Mouse (Mus musculus) lung, embryonic 16.5 days (tissue): ENCODE results near the gene Slain1. TPM values are rescaled to one million over a fixed set of nuclear protein-coding genes. Genes with fewer than 3 reads are reported as not detected.

Experiments
- ATAC-seq: fragments of 200-750 bp; cut with Nextera tagmentation; 2 replicates; pipeline ENCODE4 v1.8.0; 2017; ENCODE audit warnings: low read depth, mild to moderate bottlenecking, moderate library complexity
- H3K27ac ChIP-seq: fragments of 300-500 bp; sonication (generic); 2 replicates; pipeline ENCODE4 v1.5.1; 2014; ENCODE audit warnings: mild to moderate bottlenecking, control low read depth, low read length
- H3K27me3 ChIP-seq: fragments of 300-500 bp; sonication (generic); 2 replicates; pipeline ENCODE4 v1.6.1; 2014; ENCODE audit warnings: low read depth, low read length, mixed read lengths; ENCODE audit not compliant: control insufficient read depth, insufficient read depth
- H3K36me3 ChIP-seq: fragments of 300-500 bp; sonication (generic); 2 replicates; pipeline ENCODE4 v1.6.1; 2014; ENCODE audit warnings: low read length; ENCODE audit not compliant: control insufficient read depth, insufficient read depth
- H3K4me1 ChIP-seq: fragments of 300-500 bp; sonication (generic); replicated peaks from 2 replicates; pipeline ENCODE4 v1.6.1; 2014; ENCODE audit warnings: low read length, mixed read lengths; ENCODE audit not compliant: control insufficient read depth, insufficient read depth
- H3K4me2 ChIP-seq: fragments of 300-500 bp; sonication (generic); 2 replicates; pipeline ENCODE4 v1.6.1; 2014; ENCODE audit warnings: low read depth, low read length, control low read depth
- H3K4me3 ChIP-seq: fragments of 300-500 bp; sonication (generic); 2 replicates; pipeline ENCODE4 v1.5.1; 2014; ENCODE audit warnings: mild to moderate bottlenecking, low read length, control low read depth
- H3K9ac ChIP-seq: fragments of 300-500 bp; sonication (generic); 2 replicates; pipeline ENCODE4 v1.6.1; 2014; ENCODE audit warnings: low read length, control low read depth
- H3K9me3 ChIP-seq: fragments of 300-500 bp; sonication (generic); 2 replicates; pipeline ENCODE4 v1.6.1; 2016; ENCODE audit warnings: low read length; ENCODE audit not compliant: control insufficient read depth
- WGBS: fragments of 180-500 bp; shearing (Covaris S2); extraction: QIAGEN DNeasy Blood & Tissue Kit; methylation state at CpG from one replicate; pipeline ENCODE4 v1.1.7; 2014; 5-methylcytosine and 5-hydroxymethylcytosine counted together
- polyA plus RNA-seq: library from polyadenylated mRNA; unstranded; fragments of >200 nt; fragmentation: Nextera tagmentation; extraction: Ambion mirVana; gene quantifications from 2 replicates; pipeline ENCODE4 v1.2.1, GENCODE M21; 2015

Slain1 gene
- polyA plus RNA-seq, 1 experiment from 2014 or later: 0.58 TPM

GRCm38 (mm10) chr14:103686994-103687393 lies 37.0 kb downstream of the Slain1 start:
- 90% methylated on average over 2 of the region's 2 CpGs for WGBS
- Histone ChIP-seq H3K9me3 (no peaks in the 10 kb centered on the region), H3K27ac (no peak overlapping the region), H3K4me2 (no peak overlapping the region), H3K4me1 (no peaks in the 10 kb centered on the region), H3K27me3 (no peaks in the 10 kb centered on the region), H3K9ac (no peak overlapping the region), H3K36me3 (peaks cover 2% of the 10 kb centered on the region; the same call in 1 of the 2 replicates), H3K4me3 (no peak overlapping the region)
- ATAC-seq: no peak

GRCm38 (mm10) chr14:103694295-103694694 lies 44.3 kb downstream of the Slain1 start:
- no peak overlapping the region for H3K27ac ChIP-seq
- no peak for ATAC-seq
- WGBS: 21% methylated on average over 1 of the region's 1 CpGs

GRCm38 (mm10) chr14:103695620-103696019 lies 45.6 kb downstream of the Slain1 start:
- no peak for ATAC-seq
- no peak overlapping the region for H3K4me3 ChIP-seq
- H3K9me3 ChIP-seq: no peaks in the 10 kb centered on the region
- no peaks in the 10 kb centered on the region for H3K27me3 ChIP-seq
- H3K9ac ChIP-seq: no peak overlapping the region
- 73% methylated on average over 3 of the region's 3 CpGs for WGBS
- H3K4me1 ChIP-seq: no peaks in the 10 kb centered on the region
- no peaks in the 10 kb centered on the region for H3K36me3 ChIP-seq
- H3K27ac ChIP-seq: no peak overlapping the region
- no peak overlapping the region for H3K4me2 ChIP-seq

More at GRCm38 (mm10) chr14:103694295-103694694, 44.3 kb downstream of the Slain1 start:
- H3K9ac ChIP-seq: no peak overlapping the region
- H3K9me3 ChIP-seq: no peaks in the 10 kb centered on the region
- no peaks in the 10 kb centered on the region for H3K4me1 ChIP-seq
- H3K4me2 ChIP-seq: no peak overlapping the region
- no peak overlapping the region for H3K4me3 ChIP-seq
- no peaks in the 10 kb centered on the region for H3K27me3 ChIP-seq
- H3K36me3 ChIP-seq: no peaks in the 10 kb centered on the region

- Histone ChIP-seq H3K9me3 (no peaks in the 10 kb centered on the region), H3K27ac (no peak overlapping the region), H3K36me3 (no peaks in the 10 kb centered on the region), H3K4me2 (no peak overlapping the region), H3K9ac (no peak overlapping the region), H3K4me3 (no peak overlapping the region), H3K4me1 (no peaks in the 10 kb centered on the region), H3K27me3 (no peaks in the 10 kb centered on the region)
- WGBS: 81% methylated on average over 7 of the region's 7 CpGs
- ATAC-seq: no peak
Measured at GRCm38 (mm10) chr14:103697101-103697500, 47.1 kb downstream of the Slain1 start.

DNA sequence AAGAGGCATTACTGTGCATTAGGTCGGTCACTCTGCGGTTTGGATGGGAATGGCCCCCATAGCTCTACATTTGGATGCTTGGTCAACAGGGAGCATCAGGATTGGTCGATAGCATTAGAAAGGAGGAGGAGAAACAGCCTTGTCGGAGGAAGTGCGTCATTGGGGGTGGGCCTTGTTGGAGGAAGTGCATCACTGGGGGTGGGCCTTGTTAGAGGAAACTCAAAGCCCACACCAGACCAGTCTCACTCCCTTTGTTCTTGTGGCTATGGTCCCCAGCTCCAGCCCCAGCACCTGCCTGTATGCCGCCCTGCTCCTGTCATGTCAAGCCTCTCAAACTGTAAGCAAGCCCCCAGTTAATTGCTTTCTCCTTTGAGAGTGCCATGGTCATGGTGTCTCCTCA lies 49.3 kb downstream of the Slain1 start:
- Histone ChIP-seq H3K9me3 (no peaks in the 10 kb centered on the region), H3K4me2 (no peak overlapping the region), H3K27me3 (no peaks in the 10 kb centered on the region), H3K36me3 (no peaks in the 10 kb centered on the region), H3K4me3 (no peak overlapping the region), H3K4me1 (no peaks in the 10 kb centered on the region), H3K27ac (no peak overlapping the region), H3K9ac (no peak overlapping the region)
- 97% methylated on average over 6 of the region's 6 CpGs for WGBS
- no peak for ATAC-seq

GRCm38 (mm10) chr14:103702516-103702915 lies 52.5 kb downstream of the Slain1 start:
- Histone ChIP-seq H3K36me3 (no peaks in the 10 kb centered on the region), H3K4me1 (no peaks in the 10 kb centered on the region), H3K4me2 (no peak overlapping the region), H3K9ac (no peak overlapping the region), H3K9me3 (no peaks in the 10 kb centered on the region), H3K27me3 (no peaks in the 10 kb centered on the region), H3K27ac (no peak overlapping the region), H3K4me3 (no peak overlapping the region)
- WGBS: 88% methylated on average over 18 of the region's 18 CpGs
- ATAC-seq: no peak

DNA sequence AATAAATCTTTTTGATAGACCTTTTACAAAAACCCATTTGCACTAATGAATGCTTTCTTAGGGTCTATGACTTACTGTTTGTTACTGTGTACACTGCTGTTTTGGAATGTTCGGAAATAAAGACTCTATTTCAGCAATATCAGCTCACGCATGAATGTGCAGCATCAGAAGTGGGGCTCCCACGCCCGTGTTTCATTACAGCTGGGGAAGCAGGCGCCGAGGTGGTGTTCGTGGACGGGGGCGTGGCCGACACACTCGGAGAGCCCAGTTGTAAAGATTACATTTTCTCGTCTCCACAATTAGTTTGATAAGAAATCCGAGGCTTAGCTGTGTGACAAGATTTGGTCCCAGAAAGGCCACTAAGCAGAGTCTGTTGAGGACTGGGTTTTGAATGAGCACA lies 54.7 kb downstream of the Slain1 start:
- H3K4me1 ChIP-seq: no peaks in the 10 kb centered on the region
- H3K27me3 ChIP-seq: no peaks in the 10 kb centered on the region
- H3K4me2 ChIP-seq: no peak overlapping the region
- no peak overlapping the region for H3K9ac ChIP-seq
- WGBS: 74% methylated on average over 13 of the region's 13 CpGs
- no peaks in the 10 kb centered on the region for H3K36me3 ChIP-seq
- H3K27ac ChIP-seq: no peak overlapping the region
- H3K4me3 ChIP-seq: no peak overlapping the region
- no peak for ATAC-seq
- no peaks in the 10 kb centered on the region for H3K9me3 ChIP-seq

DNA sequence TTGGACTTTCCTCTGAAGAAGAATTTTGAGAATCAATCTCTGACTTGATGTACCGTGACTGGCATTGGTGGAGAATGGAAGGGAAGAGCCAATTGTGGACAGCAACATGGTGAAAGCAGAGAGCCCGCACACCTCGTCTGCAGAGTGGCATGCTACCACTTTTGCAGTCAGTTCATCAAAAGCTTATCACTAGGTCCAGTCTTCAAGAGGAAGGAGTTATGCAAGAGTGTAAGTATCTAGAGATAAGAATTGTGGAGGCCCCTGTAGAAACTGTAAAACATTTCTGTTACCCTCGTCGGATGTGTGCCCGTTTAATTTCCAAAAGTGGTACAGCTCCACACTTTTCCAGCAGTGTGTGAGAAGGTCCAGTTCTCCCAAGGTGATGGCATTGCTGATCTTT lies 56.3 kb downstream of the Slain1 start:
- 52% methylated on average over 6 of the region's 6 CpGs for WGBS
- Histone ChIP-seq H3K4me1 (no peaks in the 10 kb centered on the region), H3K4me2 (no peak overlapping the region), H3K36me3 (no peaks in the 10 kb centered on the region), H3K4me3 (no peak overlapping the region), H3K9ac (no peak overlapping the region), H3K9me3 (no peaks in the 10 kb centered on the region), H3K27me3 (no peaks in the 10 kb centered on the region), H3K27ac (no peak overlapping the region)
- no peak for ATAC-seq

DNA sequence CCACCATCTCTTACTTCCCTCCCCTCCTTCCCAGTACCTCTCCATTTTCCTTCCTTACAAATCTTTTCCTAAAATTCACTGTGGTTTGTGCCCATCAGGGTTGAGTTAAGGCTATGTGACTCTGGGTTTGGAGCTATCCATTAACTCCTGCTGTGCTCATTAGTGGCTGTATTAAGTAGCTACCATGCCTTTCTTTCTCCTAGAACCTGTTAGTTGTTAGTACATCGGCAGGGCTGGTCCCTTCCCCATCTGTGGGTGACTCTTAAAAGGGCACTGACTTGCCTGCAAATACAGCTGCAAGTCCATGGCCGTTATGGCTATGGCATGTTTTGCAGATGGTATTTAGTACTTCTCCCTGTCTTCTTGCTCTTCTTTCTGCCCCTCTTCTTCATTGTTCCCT lies 58.6 kb downstream of the Slain1 start:
- Histone ChIP-seq H3K36me3 (no peaks in the 10 kb centered on the region), H3K4me1 (no peaks in the 10 kb centered on the region), H3K9ac (no peak overlapping the region), H3K27me3 (no peaks in the 10 kb centered on the region), H3K4me3 (no peak overlapping the region), H3K4me2 (no peak overlapping the region), H3K9me3 (no peaks in the 10 kb centered on the region), H3K27ac (no peak overlapping the region)
- 70% methylated on average over 2 of the region's 2 CpGs for WGBS
- ATAC-seq: no peak

- H3K9me3 ChIP-seq: no peaks in the 10 kb centered on the region
- no peaks in the 10 kb centered on the region for H3K36me3 ChIP-seq
- WGBS: 83% methylated on average over 11 of the region's 11 CpGs
- no peaks in the 10 kb centered on the region for H3K4me1 ChIP-seq
- H3K4me3 ChIP-seq: no peak overlapping the region
- no peak overlapping the region for H3K9ac ChIP-seq
- H3K27ac ChIP-seq: no peak overlapping the region
- H3K27me3 ChIP-seq: no peaks in the 10 kb centered on the region
- no peak for ATAC-seq
- no peak overlapping the region for H3K4me2 ChIP-seq
Measured at GRCm38 (mm10) chr14:103709261-103709660, 59.2 kb downstream of the Slain1 start.
